Mouse (Mus musculus): Measurements from ENCODE around the gene Gm20441.

- TF ChIP-seq POLR2A (IDR thresholded peaks at IDR 0.05; ENCODE audit: borderline replicate concordance, extremely low read depth, low read depth, low read length), result no peak
- no peak for TF ChIP-seq CTCF (IDR thresholded peaks at IDR 0.05; ENCODE audit: insufficient read depth, low read length)
These were observed 2.9 kb downstream of the Gm20441 start for GRCm38 (mm10) chr10:75777885-75778284.
